Mouse (Mus musculus) adrenal gland, adult 2 months (tissue): ENCODE data around the gene Carhsp1. TPM values are rescaled to one million over a fixed set of nuclear protein-coding genes. Genes with fewer than 3 reads are reported as not detected.

Source experiments
- DNase-seq: peaks from one replicate; pipeline ENCODE4 v3.0.0; 2021
- microRNA-seq, 2 experiments: library from miRNA; unstranded; fragments of <30 nt; microRNA quantifications; one replicate each; pipeline ENCODE4 v1.2.0; 2021
- polyA plus RNA-seq: library from polyadenylated mRNA; depleted of rRNA; stranded (reverse); fragments of >200 nt; gene quantifications from 2 replicates; pipeline ENCODE4 v1.2.3, GENCODE M21; 2012; rRNA removed
- total RNA-seq, 2 experiments: library from RNA; stranded (reverse); gene quantifications; 2 replicates each; pipeline ENCODE4 v1.2.3; 2021

The Carhsp1 gene
- total and polyA plus RNA-seq, 3 experiments: 52.0 to 404 (median 120) TPM

GRCm38 (mm10) chr16:8639466-8640191 is 32.3 kb downstream of the Carhsp1 start:
- DNase-seq: no peak

- no peak for DNase-seq
Observed at GRCm38 (mm10) chr16:8638131-8638530, 33.8 kb downstream of the Carhsp1 start.

- DNase-seq: peak; percentile 90
Observed at GRCm38 (mm10) chr16:8637217-8638051, 34.5 kb downstream of the Carhsp1 start, which contains the start of the genes Pmm2 and Tmem186. TSS of gene Pmm2 (plus strand) at chr16:8637674. TSS of gene Tmem186 (minus strand) at chr16:8637712.

- DNase-seq: no peak
Observed at GRCm38 (mm10) chr16:8636867-8637216, 35.1 kb downstream of the Carhsp1 start.

GRCm38 (mm10) chr16:8631428-8631827 is 40.5 kb downstream of the Carhsp1 start:
- no peak for DNase-seq

- no peak for DNase-seq
Observed at GRCm38 (mm10) chr16:8630419-8630818, 41.5 kb downstream of the Carhsp1 start.

GRCm38 (mm10) chr16:8620315-8621115 is 51.4 kb downstream of the Carhsp1 start:
- no peak for DNase-seq

GRCm38 (mm10) chr16:8619659-8620314 is 52.2 kb downstream of the Carhsp1 start:
- no peak for DNase-seq

GRCm38 (mm10) chr16:8613447-8613846 is 58.5 kb downstream of the Carhsp1 start:
- no peak for DNase-seq

- no peak for DNase-seq
Observed at GRCm38 (mm10) chr16:8613039-8613438, 58.9 kb downstream of the Carhsp1 start.

GRCm38 (mm10) chr16:8612214-8613005 is 59.5 kb downstream of the Carhsp1 start:
- DNase-seq: no peak

- DNase-seq: no peak
Observed at GRCm38 (mm10) chr16:8610397-8610796, 61.6 kb downstream of the Carhsp1 start.

Small RNAs within 50 kb of the gene (microRNA-seq; reads per million reads assigned to microRNA genes)
- gene Gm22137: 0 reads per million in 2 experiments

Other genes with a start within 250 kb of the Carhsp1 start
- gene Tmem114, start 247.0 kb downstream of the Carhsp1 start, total RNA-seq: not detected
- 0.07 TPM in 1 of 2 replicates, not detected in the other for gene Tmem114, start 247.0 kb downstream of the Carhsp1 start, polyA plus RNA-seq
- 10 to 100 TPM; 15.1 to 19.3 TPM for gene Mettl22, start 201.4 kb downstream of the Carhsp1 start, total RNA-seq
- 25.2 and 30.1 TPM in 2 replicates for gene Mettl22, start 201.4 kb downstream of the Carhsp1 start, polyA plus RNA-seq
- 100 to 1,000 TPM in 1 of 2 experiments, 10 to 100 TPM in 1; 66.4 to 111 TPM for gene Abat, start 158.7 kb downstream of the Carhsp1 start, total RNA-seq
- gene Abat, start 158.7 kb downstream of the Carhsp1 start, polyA plus RNA-seq: 37.9 and 46.4 TPM in 2 replicates
- 10 to 100 TPM; 48.1 to 53.8 TPM for gene Pmm2, start 34.5 kb downstream of the Carhsp1 start, total RNA-seq
- 54.1 and 75.1 TPM in 2 replicates for gene Pmm2, start 34.5 kb downstream of the Carhsp1 start, polyA plus RNA-seq
- 10 to 100 TPM; 15.3 to 22.1 TPM for gene Tmem186, start 34.4 kb downstream of the Carhsp1 start, total RNA-seq
- 15.6 and 16.2 TPM in 2 replicates for gene Tmem186, start 34.4 kb downstream of the Carhsp1 start, polyA plus RNA-seq
- gene Gm5767, start 8.6 kb upstream of the Carhsp1 start, total RNA-seq: not detected
- 0.25 and 0.29 TPM in 2 replicates for gene Gm5767, start 8.6 kb upstream of the Carhsp1 start, polyA plus RNA-seq
- 100 to 1,000 TPM in 1 of 2 experiments, 10 to 100 TPM in 1; 83.9 to 128 TPM for gene Usp7, start 120.2 kb upstream of the Carhsp1 start, total RNA-seq
- 6.8 and 9.6 TPM in 2 replicates for gene Usp7, start 120.2 kb upstream of the Carhsp1 start, polyA plus RNA-seq
- 10 to 100 TPM; 75.7 to 77.0 TPM for gene 1810013L24Rik, start 157.9 kb upstream of the Carhsp1 start, total RNA-seq
- gene 1810013L24Rik, start 157.9 kb upstream of the Carhsp1 start, polyA plus RNA-seq: 12.8 and 14.9 TPM in 2 replicates